8 mouse cellular contexts compared by ENCODE assay signal in the genomic region with DNA sequence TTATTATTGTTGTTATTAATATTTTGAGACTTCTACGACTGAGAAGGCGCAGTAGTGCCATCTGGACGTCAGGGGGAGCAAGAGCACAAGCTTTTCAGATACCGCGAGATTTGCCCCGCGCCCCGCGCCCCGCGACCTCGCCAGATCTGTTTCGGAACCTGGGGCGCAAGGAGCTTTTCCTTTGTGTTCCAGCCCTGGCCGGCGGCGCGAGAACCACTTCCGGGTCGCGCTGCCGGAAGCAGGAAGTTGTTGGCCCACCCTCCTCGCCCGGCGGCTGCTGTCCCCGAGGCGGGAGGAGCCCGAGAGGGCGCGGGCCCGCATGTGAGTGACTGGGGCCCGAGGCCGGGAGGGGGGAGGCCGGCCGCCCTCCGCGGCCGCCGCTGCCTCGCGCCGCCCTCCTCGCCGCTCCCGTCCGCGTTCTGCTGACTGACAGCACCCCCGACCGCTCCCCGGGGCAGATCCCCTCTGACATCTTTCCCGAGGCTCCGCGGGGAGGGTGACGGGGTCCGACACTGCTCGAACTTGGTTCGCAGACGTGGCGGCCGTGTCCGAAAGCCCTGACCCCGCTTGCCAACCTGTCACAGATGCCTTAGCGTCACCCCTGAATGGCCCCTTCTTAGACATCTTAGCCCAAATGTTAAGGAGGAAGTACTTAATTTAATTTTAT. TPM values are rescaled to one million over a fixed set of nuclear protein-coding genes. Genes with fewer than 3 reads are reported as not detected.
DNase-seq lines count a peak whose midpoint lies in the region; ATAC-seq lines count a peak whose summit lies in the region.

A gene (plus strand): TSS at position 107 of the 667 bp plus-strand sequence.

- peak within 1 kb of the TSS; percentile 68; the same call in 1 of the 2 replicates for H3K27ac ChIP-seq in forebrain, embryonic 11.5 days (ENCODE audit: low read depth, low read length)
- peak within 1 kb of the TSS; percentile 91 for H3K27ac ChIP-seq in heart, embryonic 16.5 days (ENCODE audit: low read length)
- peak within 1 kb of the TSS; percentile 95 for H3K27ac ChIP-seq in liver, embryonic 15.5 days (replicated peaks)
- peak within 1 kb of the TSS; percentile 74; the same call in 1 of the 2 replicates for H3K27ac ChIP-seq in neural tube, embryonic 12.5 days

- under 1% methylated on average over 61 of the region's 63 CpGs for WGBS in forebrain, embryonic 11.5 days
- under 1% methylated on average over 61 of the region's 63 CpGs for WGBS in heart, embryonic 16.5 days
- under 1% methylated on average over 61 of the region's 63 CpGs for WGBS in liver, embryonic 15.5 days (ENCODE audit: insufficient replicate concordance)
- under 1% methylated on average over 51 of the region's 63 CpGs for WGBS in neural tube, embryonic 12.5 days

- no peaks in the 10 kb centered on the region for H3K27me3 ChIP-seq in forebrain, embryonic 11.5 days (ENCODE audit: control insufficient read depth, insufficient read depth, low read length)
- no peaks in the 10 kb centered on the region for H3K27me3 ChIP-seq in heart, embryonic 16.5 days (ENCODE audit: control insufficient read depth, insufficient read depth, low read length)
- no peaks in the 10 kb centered on the region for H3K27me3 ChIP-seq in liver, embryonic 15.5 days
- no peaks in the 10 kb centered on the region for H3K27me3 ChIP-seq in neural tube, embryonic 12.5 days (replicated peaks)

- ATAC-seq in forebrain, embryonic 11.5 days (replicated peaks; ENCODE audit: low FRiP score): peak; percentile 91
- peak; percentile 83 for ATAC-seq in heart, embryonic 16.5 days (replicated peaks; ENCODE audit: extremely low read depth, insufficient read depth, low FRiP score)
- ATAC-seq in liver, embryonic 15.5 days (ENCODE audit: insufficient read depth): peak; percentile 89
- ATAC-seq in neural tube, embryonic 12.5 days (ENCODE audit: low FRiP score, low read depth): peak; percentile 91

- peak within 1 kb of the TSS; percentile 72 for H3K4me2 ChIP-seq in forebrain, embryonic 11.5 days (ENCODE audit: low read depth, low read length, severe bottlenecking)
- peak within 1 kb of the TSS; percentile 63 for H3K4me2 ChIP-seq in heart, embryonic 16.5 days (ENCODE audit: low read depth, low read length)
- H3K4me2 ChIP-seq in liver, embryonic 15.5 days: peak within 1 kb of the TSS; percentile 81
- peak within 1 kb of the TSS; percentile 69 for H3K4me2 ChIP-seq in neural tube, embryonic 12.5 days (replicated peaks)

- H3K9me3 ChIP-seq in forebrain, embryonic 11.5 days (ENCODE audit: control insufficient read depth, low read length): no peaks in the 10 kb centered on the region
- H3K9me3 ChIP-seq in heart, embryonic 16.5 days (replicated peaks; ENCODE audit: control insufficient read depth, low read length): no peaks in the 10 kb centered on the region
- no peaks in the 10 kb centered on the region for H3K9me3 ChIP-seq in liver, embryonic 15.5 days (replicated peaks)
- no peaks in the 10 kb centered on the region for H3K9me3 ChIP-seq in neural tube, embryonic 12.5 days

- H3K36me3 ChIP-seq in forebrain, embryonic 11.5 days (ENCODE audit: control insufficient read depth, insufficient read depth, low read length): no peaks in the 10 kb centered on the region
- no peaks in the 10 kb centered on the region for H3K36me3 ChIP-seq in heart, embryonic 16.5 days (ENCODE audit: control insufficient read depth, insufficient read depth)
- H3K36me3 ChIP-seq in liver, embryonic 15.5 days (replicated peaks): no peaks in the 10 kb centered on the region
- no peaks in the 10 kb centered on the region for H3K36me3 ChIP-seq in neural tube, embryonic 12.5 days

- H3K9ac ChIP-seq in forebrain, embryonic 11.5 days (ENCODE audit: low read length): peak within 1 kb of the TSS; percentile 89
- peak within 1 kb of the TSS; percentile 90 for H3K9ac ChIP-seq in heart, embryonic 16.5 days (ENCODE audit: low read length)
- peak within 1 kb of the TSS; percentile 91 for H3K9ac ChIP-seq in liver, embryonic 15.5 days
- peak within 1 kb of the TSS; percentile 93 for H3K9ac ChIP-seq in neural tube, embryonic 12.5 days

- peaks cover 10% of the 10 kb centered on the region; the same call in 1 of the 2 replicates for H3K4me1 ChIP-seq in forebrain, embryonic 11.5 days (replicated peaks; ENCODE audit: control insufficient read depth, insufficient read depth, low read length)
- H3K4me1 ChIP-seq in heart, embryonic 16.5 days (ENCODE audit: control insufficient read depth, insufficient read depth, low read length): peaks cover 21% of the 10 kb centered on the region
- H3K4me1 ChIP-seq in liver, embryonic 15.5 days (replicated peaks): peaks cover 53% of the 10 kb centered on the region
- peaks cover 20% of the 10 kb centered on the region for H3K4me1 ChIP-seq in neural tube, embryonic 12.5 days

- DNase-seq in CD8-positive naive resting alpha-beta T cell, adult 2 months (ENCODE audit: low read depth in 2 of 2, low spot score in 2 of 2): peak; percentile 90 to 92
- peak; percentile 91 for DNase-seq in c-Kit-positive CD71-negative TER-119-negative erythroid progenitor cells, embryonic 14.5 days (ENCODE audit: low read depth)
- peak; percentile 98 for DNase-seq in forebrain, embryonic 11.5 days (ENCODE audit: low spot score)
- DNase-seq in kidney, postnatal 36 days: peak; percentile 97
- DNase-seq in telencephalon, adult 2 months (ENCODE audit: low read depth, low spot score): peak; percentile 90

- peak within 1 kb of the TSS; percentile 71 for H3K4me3 ChIP-seq in forebrain, embryonic 11.5 days (ENCODE audit: low read depth, low read length)
- peak within 1 kb of the TSS; percentile 75 for H3K4me3 ChIP-seq in heart, embryonic 16.5 days (ENCODE audit: low read length)
- peak within 1 kb of the TSS; percentile 91 for H3K4me3 ChIP-seq in liver, embryonic 15.5 days (replicated peaks)
- H3K4me3 ChIP-seq in neural tube, embryonic 12.5 days: peak within 1 kb of the TSS; percentile 88

RNA-seq across cellular contexts. Expression of the gene that starts here (rescaled TPM):
- 58.2 and 61.5 TPM in 2 replicates for polyA plus RNA-seq in forebrain, embryonic 11.5 days (2014; fragmentation: Nextera tagmentation; extraction: Ambion mirVana)
- 95.4 and 96.8 TPM in 2 replicates for polyA plus RNA-seq in heart, embryonic 16.5 days (2015; fragmentation: Nextera tagmentation; extraction: Ambion mirVana)
- 62.7 and 69.9 TPM in 2 replicates for polyA plus RNA-seq in liver, embryonic 15.5 days (2015; fragmentation: Nextera tagmentation; extraction: Ambion mirVana)
- 74.8 and 75.3 TPM in 2 replicates for polyA plus RNA-seq in neural tube, embryonic 12.5 days (2016; fragmentation: Nextera tagmentation; extraction: Ambion mirVana)

Comparison
In these comparisons a context has a peak if more than half of its experiments do, and no peak if none do; other contexts are left out.
1. Peak in every context shown above with its lines: DNase-seq, ATAC-seq, H3K4me3 ChIP-seq and H3K27ac ChIP-seq.